In genomic region chr4:42978062-42978461, GRCm38 (mm10) we compare ENCODE assay signal across 17 mouse cellular contexts. TPM values are rescaled to one million over a fixed set of nuclear protein-coding genes. Genes with fewer than 3 reads are reported as not detected.
DNase-seq lines count a peak whose midpoint lies in the region; ATAC-seq and TF ChIP-seq lines count a peak whose summit lies in the region.
"Had no signal": no experiment of that assay in that cellular context is flagged by ENCODE, and none has a peak within 500 bp of the region (broad histone marks: within the 10 kb centered on the region; RNA-seq: fewer than 3 reads in every experiment).

No protein-coding gene starts in this region.

- H3K4me2 ChIP-seq in heart, embryonic 11.5 days, result no peak overlapping the region
- no peak overlapping the region for H3K4me2 ChIP-seq in lung, postnatal 0 days (replicated peaks; ENCODE audit: low read depth, low read length)
- H3K4me2 ChIP-seq in stomach, postnatal 0 days (replicated peaks; ENCODE audit: low read depth), result no peak overlapping the region
- H3K4me2 ChIP-seq: lung, embryonic 15.5 days had no signal

- no peaks in the 10 kb centered on the region for H3K9me3 ChIP-seq in heart, embryonic 11.5 days (replicated peaks; ENCODE audit: control insufficient read depth, low read length)
- H3K9me3 ChIP-seq in lung, postnatal 0 days (ENCODE audit: low read length), result no peaks in the 10 kb centered on the region
- H3K9me3 ChIP-seq in stomach, postnatal 0 days (ENCODE audit: control insufficient read depth, low read length), result no peaks in the 10 kb centered on the region
- H3K9me3 ChIP-seq: lung, embryonic 15.5 days had no signal

- no peak for TF ChIP-seq POLR2A in heart, adult 2 months (IDR thresholded peaks at IDR 0.05; ENCODE audit: insufficient read depth, low read depth, low read length)

- peaks cover 2% of the 10 kb centered on the region for H3K36me3 ChIP-seq in heart, adult 2 months (ENCODE audit: control insufficient read depth, insufficient read depth, low read length)
- H3K36me3 ChIP-seq in heart, embryonic 11.5 days (ENCODE audit: control insufficient read depth, insufficient read depth, low read length), result peaks cover 23% of the 10 kb centered on the region
- H3K36me3 ChIP-seq in lung, postnatal 0 days (ENCODE audit: insufficient read depth, low read length), result peaks cover 8% of the 10 kb centered on the region; the same call in 1 of the 2 replicates
- no peaks in the 10 kb centered on the region; the same call in 1 of the 2 replicates for H3K36me3 ChIP-seq in stomach, postnatal 0 days (ENCODE audit: control insufficient read depth, insufficient read depth, low read length)

- WGBS in heart, adult 2 months, result 89% methylated on average over 4 of the region's 4 CpGs
- WGBS in heart, embryonic 11.5 days (ENCODE audit: insufficient replicate concordance), result 94% methylated on average over 4 of the region's 4 CpGs
- WGBS in lung, postnatal 0 days, result 89% methylated on average over 4 of the region's 4 CpGs
- WGBS in stomach, postnatal 0 days, result 86% methylated on average over 4 of the region's 4 CpGs

- no peaks in the 10 kb centered on the region for H3K4me1 ChIP-seq in heart, adult 2 months (ENCODE audit: control insufficient read depth, insufficient read depth, low read length)
- H3K4me1 ChIP-seq in heart, embryonic 11.5 days (ENCODE audit: control insufficient read depth, insufficient read depth, low read length), result peaks cover 5% of the 10 kb centered on the region; the same call in 1 of the 2 replicates
- H3K4me1 ChIP-seq in lung, postnatal 0 days (ENCODE audit: insufficient read depth, low read depth, low read length), result no peaks in the 10 kb centered on the region
- H3K4me1 ChIP-seq in stomach, postnatal 0 days (replicated peaks; ENCODE audit: control insufficient read depth, insufficient read depth), result no peaks in the 10 kb centered on the region
- H3K4me1 ChIP-seq: lung, embryonic 15.5 days had no signal

- intact Hi-C loops in heart, adult 2 months (cut with DNase I), result no loop called here

- H3K79me2 ChIP-seq in heart, adult 2 months (replicated peaks; ENCODE audit: control insufficient read depth, insufficient read depth, low read length), result no peaks in the 10 kb centered on the region

- no peak overlapping the region for H3K4me3 ChIP-seq in heart, adult 2 months
- no peak overlapping the region for H3K4me3 ChIP-seq in heart, embryonic 11.5 days (ENCODE audit: low read depth, low read length)
- no peak overlapping the region for H3K4me3 ChIP-seq in lung, postnatal 0 days (ENCODE audit: low read depth, low read length)
- H3K4me3 ChIP-seq in stomach, postnatal 0 days (ENCODE audit: low read depth, low read length), result no peak overlapping the region
- H3K4me3 ChIP-seq: lung, embryonic 15.5 days had no signal

- no peak for ATAC-seq in heart, embryonic 11.5 days (replicated peaks; ENCODE audit: insufficient number of reproducible peaks, low FRiP score, low TSS enrichment)
- ATAC-seq in lung, postnatal 0 days, result no peak
- ATAC-seq in activated CD4-positive, CD25-positive, alpha-beta regulatory T cell, adult 4 months, result peak; percentile 46
- no peak for ATAC-seq in stomach, postnatal 0 days (ENCODE audit: low FRiP score, low TSS enrichment)

- H3K9ac ChIP-seq in heart, adult 2 months (ENCODE audit: low read depth, low read length), result no peak overlapping the region
- H3K9ac ChIP-seq in heart, embryonic 11.5 days (ENCODE audit: low read depth, low read length), result no peak overlapping the region
- no peak overlapping the region for H3K9ac ChIP-seq in lung, postnatal 0 days (replicated peaks; ENCODE audit: low read depth)
- H3K9ac ChIP-seq in stomach, postnatal 0 days (ENCODE audit: low read length), result no peak overlapping the region
- H3K9ac ChIP-seq: lung, embryonic 15.5 days had no signal

- DNase-seq in heart, adult 2 months, result no peak
- no peak for DNase-seq in lung, postnatal 0 days (ENCODE audit: low spot score)
- no peak for DNase-seq in lung, postnatal 25 days (ENCODE audit: low spot score)
- no peak for DNase-seq in stomach, postnatal 0 days (ENCODE audit: low spot score)
- no peak for DNase-seq in right cerebral cortex, postnatal 25 days
- no peak for DNase-seq in heart, adult 18-20 months
- DNase-seq: adrenal gland, postnatal 14 days; gastrocnemius, postnatal 10 days; heart, postnatal 10 days; midbrain, embryonic 14.5 days; right cerebral cortex, postnatal 14 days; thymus, postnatal 36 days had no signal

- no peaks in the 10 kb centered on the region for H3K27me3 ChIP-seq in heart, adult 2 months (ENCODE audit: control insufficient read depth, insufficient read depth, low read length)
- H3K27me3 ChIP-seq in heart, embryonic 11.5 days (ENCODE audit: control insufficient read depth, insufficient read depth, low read length), result no peaks in the 10 kb centered on the region
- no peaks in the 10 kb centered on the region for H3K27me3 ChIP-seq in lung, postnatal 0 days (replicated peaks; ENCODE audit: insufficient read depth, low read length)
- no peaks in the 10 kb centered on the region for H3K27me3 ChIP-seq in stomach, postnatal 0 days (ENCODE audit: control insufficient read depth, insufficient read depth, low read length)
- H3K27me3 ChIP-seq: lung, embryonic 15.5 days had no signal

- no peak for TF ChIP-seq EP300 in heart, adult 2 months (IDR thresholded peaks at IDR 0.05; ENCODE audit: insufficient read depth, low read depth, low read length)
- TF ChIP-seq EP300 in lung, postnatal 0 days (IDR thresholded peaks at IDR 0.05), result no peak
- no peak for TF ChIP-seq EP300 in stomach, postnatal 0 days (optimal IDR thresholded peaks at IDR 0.05)

- H3K27ac ChIP-seq in heart, adult 2 months, result no peak overlapping the region
- no peak overlapping the region for H3K27ac ChIP-seq in heart, embryonic 11.5 days (ENCODE audit: low read depth, low read length)
- H3K27ac ChIP-seq in lung, postnatal 0 days (ENCODE audit: low read length), result no peak overlapping the region
- H3K27ac ChIP-seq in stomach, postnatal 0 days (replicated peaks), result no peak overlapping the region
- H3K27ac ChIP-seq: lung, embryonic 15.5 days had no signal

- peak; percentile 51 for TF ChIP-seq CTCF in heart, adult 2 months (IDR thresholded peaks at IDR 0.05)
- peak; percentile 35 for TF ChIP-seq CTCF in lung, postnatal 0 days (IDR thresholded peaks at IDR 0.05)
- TF ChIP-seq CTCF in stomach, postnatal 0 days (IDR thresholded peaks at IDR 0.05; ENCODE audit: low read depth), result peak; percentile 47; the same call in 1 of the 2 replicates

RNA-seq across cellular contexts. Expression of gene 1700022I11Rik, which starts 8.7 kb away (rescaled TPM):
- total RNA-seq in heart, adult 2 months (2021), result not detected
- not detected in 2 replicates for polyA plus RNA-seq in heart, adult 2 months (2012; rRNA removed)
- polyA plus RNA-seq in heart, embryonic 11.5 days (2014; fragmentation: Nextera tagmentation; extraction: Ambion mirVana), result 0.36 and 0.69 TPM in 2 replicates
- polyA plus RNA-seq in lung, postnatal 0 days (2015; fragmentation: Nextera tagmentation; extraction: Ambion mirVana), result 0.30 TPM in 1 of 2 replicates, not detected in the other
- polyA plus RNA-seq in activated CD4-positive, CD25-positive, alpha-beta regulatory T cell, adult 4 months (2017; shearing (Covaris generic)), result under 1 TPM in 1 of 2 experiments, not detected in 1; 0.25 TPM
- polyA plus RNA-seq in stomach, postnatal 0 days (2015; fragmentation: Nextera tagmentation; extraction: Ambion mirVana), result 0.41 and 0.46 TPM in 2 replicates
- not detected for total RNA-seq in heart, adult 18-20 months (2021)
- total RNA-seq: adrenal gland, postnatal 14 days; gastrocnemius, postnatal 10 days; heart, postnatal 10 days; layer of hippocampus, adult 18-20 months; left cerebral cortex, postnatal 36 days had no signal

RNA-seq across cellular contexts. Expression of gene Vcp, which starts 22.2 kb away (rescaled TPM):
- total RNA-seq in heart, adult 2 months (2021), result 100 to 1,000 TPM; 238 to 254 TPM
- 127 and 204 TPM in 2 replicates for polyA plus RNA-seq in heart, adult 2 months (2012; rRNA removed)
- polyA plus RNA-seq in heart, embryonic 11.5 days (2014; fragmentation: Nextera tagmentation; extraction: Ambion mirVana), result 472 and 544 TPM in 2 replicates
- polyA plus RNA-seq in lung, postnatal 0 days (2015; fragmentation: Nextera tagmentation; extraction: Ambion mirVana), result 242 and 262 TPM in 2 replicates
- 100 to 1,000 TPM; 146 TPM for polyA plus RNA-seq in activated CD4-positive, CD25-positive, alpha-beta regulatory T cell, adult 4 months (2017; shearing (Covaris generic))
- 280 and 282 TPM in 2 replicates for polyA plus RNA-seq in stomach, postnatal 0 days (2015; fragmentation: Nextera tagmentation; extraction: Ambion mirVana)
- 100 to 1,000 TPM; 272 to 273 TPM for total RNA-seq in heart, adult 18-20 months (2021)

RNA-seq across cellular contexts. Expression of gene Dnajb5, which starts 28.4 kb away (rescaled TPM):
- total RNA-seq in heart, adult 2 months (2021), result 100 to 1,000 TPM in 1 of 2 experiments, 10 to 100 TPM in 1; 88.5 to 103 TPM
- polyA plus RNA-seq in heart, adult 2 months (2012; rRNA removed), result 45.6 and 51.1 TPM in 2 replicates
- polyA plus RNA-seq in heart, embryonic 11.5 days (2014; fragmentation: Nextera tagmentation; extraction: Ambion mirVana), result 11.8 and 12.9 TPM in 2 replicates
- polyA plus RNA-seq in lung, postnatal 0 days (2015; fragmentation: Nextera tagmentation; extraction: Ambion mirVana), result 5.7 and 6.2 TPM in 2 replicates
- 1 to 10 TPM; 6.0 to 7.2 TPM for polyA plus RNA-seq in activated CD4-positive, CD25-positive, alpha-beta regulatory T cell, adult 4 months (2017; shearing (Covaris generic))
- 9.0 and 9.4 TPM in 2 replicates for polyA plus RNA-seq in stomach, postnatal 0 days (2015; fragmentation: Nextera tagmentation; extraction: Ambion mirVana)
- total RNA-seq in heart, adult 18-20 months (2021), result 100 to 1,000 TPM in 1 of 2 experiments, 10 to 100 TPM in 1; 95.5 to 101 TPM

RNA-seq across cellular contexts. Expression of gene Fancg, which starts 32.2 kb away (rescaled TPM):
- 1 to 10 TPM; 2.8 to 3.2 TPM for total RNA-seq in heart, adult 2 months (2021)
- 3.9 and 4.9 TPM in 2 replicates for polyA plus RNA-seq in heart, adult 2 months (2012; rRNA removed)
- polyA plus RNA-seq in heart, embryonic 11.5 days (2014; fragmentation: Nextera tagmentation; extraction: Ambion mirVana), result 11.0 and 11.5 TPM in 2 replicates
- 6.4 and 7.9 TPM in 2 replicates for polyA plus RNA-seq in lung, postnatal 0 days (2015; fragmentation: Nextera tagmentation; extraction: Ambion mirVana)
- polyA plus RNA-seq in activated CD4-positive, CD25-positive, alpha-beta regulatory T cell, adult 4 months (2017; shearing (Covaris generic)), result 10 to 100 TPM; 16.5 to 27.4 TPM
- polyA plus RNA-seq in stomach, postnatal 0 days (2015; fragmentation: Nextera tagmentation; extraction: Ambion mirVana), result 7.0 and 7.7 TPM in 2 replicates
- 1 to 10 TPM; 1.6 to 2.9 TPM for total RNA-seq in heart, adult 18-20 months (2021)

RNA-seq across cellular contexts. Expression of gene Pigo, which starts 47.6 kb away (rescaled TPM):
- 10 to 100 TPM; 21.0 to 26.5 TPM for total RNA-seq in heart, adult 2 months (2021)
- 20.1 and 27.1 TPM in 2 replicates for polyA plus RNA-seq in heart, adult 2 months (2012; rRNA removed)
- 13.2 and 13.6 TPM in 2 replicates for polyA plus RNA-seq in heart, embryonic 11.5 days (2014; fragmentation: Nextera tagmentation; extraction: Ambion mirVana)
- 9.5 and 9.8 TPM in 2 replicates for polyA plus RNA-seq in lung, postnatal 0 days (2015; fragmentation: Nextera tagmentation; extraction: Ambion mirVana)
- 10 to 100 TPM; 14.1 to 14.6 TPM for polyA plus RNA-seq in activated CD4-positive, CD25-positive, alpha-beta regulatory T cell, adult 4 months (2017; shearing (Covaris generic))
- 10.3 and 11.0 TPM in 2 replicates for polyA plus RNA-seq in stomach, postnatal 0 days (2015; fragmentation: Nextera tagmentation; extraction: Ambion mirVana)
- 10 to 100 TPM; 20.5 to 24.4 TPM for total RNA-seq in heart, adult 18-20 months (2021)
